8 mouse cellular contexts compared by ENCODE assay signal in the genomic region with DNA sequence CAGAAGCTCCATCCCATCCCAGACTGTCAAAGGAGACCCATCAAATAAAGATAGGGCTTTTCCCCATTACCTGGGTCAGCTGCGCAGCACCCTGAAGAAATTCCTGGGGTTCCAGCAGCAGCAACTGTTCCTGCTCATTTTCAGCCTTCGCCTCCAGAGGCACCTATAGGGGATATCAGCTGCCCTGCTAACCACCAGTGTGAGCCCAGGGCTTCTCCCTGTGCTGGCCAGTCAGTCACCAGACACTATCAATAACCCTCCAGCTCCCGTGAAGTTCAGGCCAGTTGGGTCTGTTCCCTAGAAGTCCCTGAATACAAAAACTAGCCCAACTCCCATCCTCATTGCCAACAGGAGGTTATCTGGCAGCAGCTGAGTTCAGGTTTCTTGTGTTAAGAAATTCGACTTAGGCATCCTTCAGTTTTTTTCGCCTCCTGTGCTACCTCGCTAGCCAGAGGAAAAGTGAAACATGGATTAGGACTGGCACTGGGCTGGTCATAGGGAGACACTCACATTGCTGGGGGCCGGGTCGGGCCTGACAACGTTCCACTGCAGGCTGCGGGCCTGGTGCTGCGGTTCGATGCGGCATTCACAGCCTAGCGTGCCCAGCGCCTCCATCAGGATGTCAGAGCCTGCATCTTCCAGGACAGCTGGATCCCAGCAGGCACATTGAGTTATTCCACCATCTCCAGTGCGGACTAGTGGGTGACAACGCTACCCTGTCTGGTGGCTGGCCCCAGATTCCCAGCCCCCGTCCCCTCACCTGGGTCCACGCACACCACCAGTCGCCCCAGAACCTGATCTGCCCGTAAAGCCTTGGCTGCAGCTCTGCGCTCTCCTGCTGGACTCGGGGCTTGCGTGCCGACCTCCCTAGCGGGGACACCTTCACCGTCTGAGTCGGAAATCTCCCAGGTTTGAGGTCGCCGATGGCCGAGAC. TPM values are rescaled to one million over a fixed set of nuclear protein-coding genes. Genes with fewer than 3 reads are reported as not detected.
DNase-seq lines count a peak whose midpoint lies in the region; ATAC-seq lines count a peak whose summit lies in the region.

No protein-coding gene starts in this region.

- ATAC-seq in kidney, embryonic 16.5 days (ENCODE audit: low FRiP score, low TSS enrichment), result 0 out of 2 replicates have a peak, but pooled peaks have one; percentile 9
- peak; percentile 5 for ATAC-seq in activated CD4-positive, CD25-positive, alpha-beta regulatory T cell, adult 4 months
- ATAC-seq in forebrain, embryonic 15.5 days (replicated peaks), result peak; percentile 23; the same call in 1 of the 2 replicates
- ATAC-seq in liver, embryonic 15.5 days (ENCODE audit: insufficient read depth), result peak; percentile 4

- no peaks in the 10 kb centered on the region for H3K27me3 ChIP-seq in kidney, embryonic 16.5 days (ENCODE audit: insufficient read depth, low read length)
- no peaks in the 10 kb centered on the region for H3K27me3 ChIP-seq in forebrain, embryonic 15.5 days
- no peaks in the 10 kb centered on the region for H3K27me3 ChIP-seq in liver, embryonic 15.5 days

- peaks cover 53% of the 10 kb centered on the region for H3K36me3 ChIP-seq in kidney, embryonic 16.5 days (ENCODE audit: insufficient read depth, low read length)
- peaks cover 50% of the 10 kb centered on the region for H3K36me3 ChIP-seq in forebrain, embryonic 15.5 days
- H3K36me3 ChIP-seq in liver, embryonic 15.5 days (replicated peaks), result peaks cover 75% of the 10 kb centered on the region

- peaks cover 30% of the 10 kb centered on the region for H3K4me1 ChIP-seq in kidney, embryonic 16.5 days (ENCODE audit: insufficient read depth, low read length)
- peaks cover 37% of the 10 kb centered on the region for H3K4me1 ChIP-seq in forebrain, embryonic 15.5 days
- peaks cover 69% of the 10 kb centered on the region for H3K4me1 ChIP-seq in liver, embryonic 15.5 days (replicated peaks)

- no peak for DNase-seq in kidney, postnatal 14 days
- DNase-seq in thymus, postnatal 4 days, result no peak
- DNase-seq in yolk sac, embryonic 10.5 days (ENCODE audit: low spot score), result no peak
- no peak for DNase-seq in retina, postnatal 1 day

- peak overlapping the region; percentile 80 for H3K4me3 ChIP-seq in kidney, embryonic 16.5 days (ENCODE audit: low read length)
- peak overlapping the region; percentile 59 for H3K4me3 ChIP-seq in forebrain, embryonic 15.5 days
- peak overlapping the region; percentile 95 for H3K4me3 ChIP-seq in liver, embryonic 15.5 days (replicated peaks)

- no peaks in the 10 kb centered on the region for H3K9me3 ChIP-seq in kidney, embryonic 16.5 days (ENCODE audit: low read length)
- no peaks in the 10 kb centered on the region for H3K9me3 ChIP-seq in forebrain, embryonic 15.5 days
- H3K9me3 ChIP-seq in liver, embryonic 15.5 days (replicated peaks), result no peaks in the 10 kb centered on the region

- H3K9ac ChIP-seq in kidney, embryonic 16.5 days (replicated peaks; ENCODE audit: low read length), result peak overlapping the region; percentile 91
- H3K9ac ChIP-seq in forebrain, embryonic 15.5 days (replicated peaks), result peak overlapping the region; percentile 83
- peak overlapping the region; percentile 92 for H3K9ac ChIP-seq in liver, embryonic 15.5 days

- H3K27ac ChIP-seq in kidney, embryonic 16.5 days (ENCODE audit: low read length), result peak overlapping the region; percentile 65
- H3K27ac ChIP-seq in forebrain, embryonic 15.5 days (replicated peaks), result peak overlapping the region; percentile 81
- H3K27ac ChIP-seq in liver, embryonic 15.5 days (replicated peaks), result peak overlapping the region; percentile 89

- H3K4me2 ChIP-seq in kidney, embryonic 16.5 days (replicated peaks; ENCODE audit: low read depth, low read length), result peak overlapping the region; percentile 99
- peak overlapping the region; percentile 96 for H3K4me2 ChIP-seq in forebrain, embryonic 15.5 days (replicated peaks)
- H3K4me2 ChIP-seq in liver, embryonic 15.5 days, result peak overlapping the region; percentile 87

- WGBS in kidney, embryonic 16.5 days, result 9% methylated on average over 31 of the region's 31 CpGs
- WGBS in forebrain, embryonic 15.5 days, result 12% methylated on average over 31 of the region's 31 CpGs
- 8% methylated on average over 31 of the region's 31 CpGs for WGBS in liver, embryonic 15.5 days (ENCODE audit: insufficient replicate concordance)

RNA-seq across cellular contexts. Expression of a gene that starts 0.6 kb away (rescaled TPM):
- 36.5 and 38.5 TPM in 2 replicates for polyA plus RNA-seq in kidney, embryonic 16.5 days (2015; fragmentation: Nextera tagmentation; extraction: Ambion mirVana)
- polyA plus RNA-seq in activated CD4-positive, CD25-positive, alpha-beta regulatory T cell, adult 4 months (2017; shearing (Covaris generic)), result 10 to 100 TPM; 12.8 to 26.0 TPM
- 32.8 and 34.6 TPM in 2 replicates for polyA plus RNA-seq in forebrain, embryonic 15.5 days (2015; fragmentation: Nextera tagmentation; extraction: Ambion mirVana)
- 11.5 and 13.0 TPM in 2 replicates for polyA plus RNA-seq in liver, embryonic 15.5 days (2015; fragmentation: Nextera tagmentation; extraction: Ambion mirVana)

RNA-seq across cellular contexts. Expression of a gene that starts 0.6 kb away (rescaled TPM):
- polyA plus RNA-seq in kidney, embryonic 16.5 days (2015; fragmentation: Nextera tagmentation; extraction: Ambion mirVana), result 102 TPM in 2 replicates
- 10 to 100 TPM; 77.7 to 87.5 TPM for polyA plus RNA-seq in activated CD4-positive, CD25-positive, alpha-beta regulatory T cell, adult 4 months (2017; shearing (Covaris generic))
- polyA plus RNA-seq in forebrain, embryonic 15.5 days (2015; fragmentation: Nextera tagmentation; extraction: Ambion mirVana), result 77.6 and 82.2 TPM in 2 replicates
- polyA plus RNA-seq in liver, embryonic 15.5 days (2015; fragmentation: Nextera tagmentation; extraction: Ambion mirVana), result 52.3 and 52.8 TPM in 2 replicates

RNA-seq across cellular contexts. Expression of a gene that starts 2.0 kb away (rescaled TPM):
- 78.1 and 86.1 TPM in 2 replicates for polyA plus RNA-seq in kidney, embryonic 16.5 days (2015; fragmentation: Nextera tagmentation; extraction: Ambion mirVana)
- polyA plus RNA-seq in activated CD4-positive, CD25-positive, alpha-beta regulatory T cell, adult 4 months (2017; shearing (Covaris generic)), result 10 to 100 TPM; 51.5 to 53.2 TPM
- 69.6 and 72.6 TPM in 2 replicates for polyA plus RNA-seq in forebrain, embryonic 15.5 days (2015; fragmentation: Nextera tagmentation; extraction: Ambion mirVana)
- 53.4 and 60.1 TPM in 2 replicates for polyA plus RNA-seq in liver, embryonic 15.5 days (2015; fragmentation: Nextera tagmentation; extraction: Ambion mirVana)

RNA-seq across cellular contexts. Expression of a gene that starts 7.9 kb away (rescaled TPM):
- 46.2 and 50.4 TPM in 2 replicates for polyA plus RNA-seq in kidney, embryonic 16.5 days (2015; fragmentation: Nextera tagmentation; extraction: Ambion mirVana)
- polyA plus RNA-seq in activated CD4-positive, CD25-positive, alpha-beta regulatory T cell, adult 4 months (2017; shearing (Covaris generic)), result 10 to 100 TPM; 38.5 to 50.9 TPM
- 81.5 and 82.5 TPM in 2 replicates for polyA plus RNA-seq in forebrain, embryonic 15.5 days (2015; fragmentation: Nextera tagmentation; extraction: Ambion mirVana)
- polyA plus RNA-seq in liver, embryonic 15.5 days (2015; fragmentation: Nextera tagmentation; extraction: Ambion mirVana), result 45.2 and 48.4 TPM in 2 replicates

RNA-seq across cellular contexts. Expression of a gene that starts 8.2 kb away (rescaled TPM):
- polyA plus RNA-seq in kidney, embryonic 16.5 days (2015; fragmentation: Nextera tagmentation; extraction: Ambion mirVana), result 63.3 and 67.1 TPM in 2 replicates
- 100 to 1,000 TPM in 1 of 2 experiments, 10 to 100 TPM in 1; 88.6 to 103 TPM for polyA plus RNA-seq in activated CD4-positive, CD25-positive, alpha-beta regulatory T cell, adult 4 months (2017; shearing (Covaris generic))
- 73.2 and 74.2 TPM in 2 replicates for polyA plus RNA-seq in forebrain, embryonic 15.5 days (2015; fragmentation: Nextera tagmentation; extraction: Ambion mirVana)
- 68.1 and 73.5 TPM in 2 replicates for polyA plus RNA-seq in liver, embryonic 15.5 days (2015; fragmentation: Nextera tagmentation; extraction: Ambion mirVana)
